Mouse (Mus musculus) intestine, postnatal 0 days (tissue): ENCODE measurements around the gene Ep300. TPM values are rescaled to one million over a fixed set of nuclear protein-coding genes. Genes with fewer than 3 reads are reported as not detected.

Source experiments
- ATAC-seq: fragments of 200-750 bp; cut with Nextera tagmentation; 2 replicates; pipeline ENCODE4 v1.8.0; 2017; ENCODE audit warnings: mild to moderate bottlenecking, moderate TSS enrichment, moderate library complexity
- H3K27ac ChIP-seq: fragments of 300-500 bp; sonication (generic); 2 replicates; pipeline ENCODE4 v1.5.1; 2014; ENCODE audit warnings: mild to moderate bottlenecking, low read depth, low read length, moderate library complexity
- H3K27me3 ChIP-seq: fragments of 300-500 bp; sonication (generic); replicated peaks from 2 replicates; pipeline ENCODE4 v1.6.1; 2014; ENCODE audit warnings: low read length, mixed read lengths; ENCODE audit not compliant: control insufficient read depth, insufficient read depth
- H3K36me3 ChIP-seq: fragments of 300-500 bp; sonication (generic); 2 replicates; pipeline ENCODE4 v1.6.1; 2014; ENCODE audit warnings: mild to moderate bottlenecking, moderate library complexity; ENCODE audit not compliant: control insufficient read depth, insufficient read depth
- H3K4me1 ChIP-seq: fragments of 300-500 bp; sonication (generic); replicated peaks from 2 replicates; pipeline ENCODE4 v1.6.1; 2014; ENCODE audit warnings: antibody characterized with exemption, low read length, mixed read lengths; ENCODE audit not compliant: control insufficient read depth, insufficient read depth
- H3K4me2 ChIP-seq: fragments of 300-500 bp; sonication (generic); replicated peaks from 2 replicates; pipeline ENCODE4 v1.6.1; 2014; ENCODE audit warnings: low read depth, mild to moderate bottlenecking, moderate library complexity
- H3K4me3 ChIP-seq: fragments of 300-500 bp; sonication (generic); 2 replicates; pipeline ENCODE4 v1.5.1; 2014; ENCODE audit warnings: low read depth, low read length
- H3K9ac ChIP-seq: fragments of 300-500 bp; sonication (generic); 2 replicates; pipeline ENCODE4 v1.6.1; 2014; ENCODE audit warnings: mild to moderate bottlenecking, low read depth, low read length
- H3K9me3 ChIP-seq: fragments of 300-500 bp; sonication (generic); 2 replicates; pipeline ENCODE4 v1.6.1; 2016; ENCODE audit warnings: mixed run types; ENCODE audit not compliant: control insufficient read depth
- CTCF ChIP-seq: sonication (generic); IDR thresholded peaks from 2 replicates; pipeline ENCODE4 v1.5.1; 2016; ENCODE audit warnings: low read depth, mild to moderate bottlenecking, control low read depth, antibody characterized with exemption, moderate library complexity
- WGBS: fragments of 180-500 bp; shearing (Covaris S2); extraction: QIAGEN DNeasy Blood & Tissue Kit; methylation state at CpG from one replicate; pipeline ENCODE4 v1.1.7; 2014; 5-methylcytosine and 5-hydroxymethylcytosine counted together
- polyA plus RNA-seq: library from polyadenylated mRNA; unstranded; fragments of >200 nt; fragmentation: Nextera tagmentation; extraction: Ambion mirVana; gene quantifications from 2 replicates; pipeline ENCODE4 v1.2.1, GENCODE M21; 2015

Gene Ep300
- polyA plus RNA-seq, 1 experiment from 2014 or later, result 10.0 TPM

- H3K4me2 ChIP-seq, result no peak overlapping the region
- H3K27ac ChIP-seq, result no peak overlapping the region
- H3K4me1 ChIP-seq, result no peaks in the 10 kb centered on the region
- H3K27me3 ChIP-seq, result no peaks in the 10 kb centered on the region
- peak; percentile 80 for TF ChIP-seq CTCF
- H3K4me3 ChIP-seq, result no peak overlapping the region
- peaks cover 50% of the 10 kb centered on the region for H3K36me3 ChIP-seq
- ATAC-seq, result no peak; the same call in 1 of the 2 replicates
- no peak overlapping the region for H3K9ac ChIP-seq
- 73% methylated on average over 4 of the region's 4 CpGs for WGBS
- H3K9me3 ChIP-seq, result no peaks in the 10 kb centered on the region
Measured at GRCm38 (mm10) chr15:81670231-81670640, 85.1 kb downstream of the Ep300 start.

- ATAC-seq, result no peak
- Histone ChIP-seq H3K4me1 (no peaks in the 10 kb centered on the region), H3K4me2 (no peak overlapping the region), H3K36me3 (peaks cover 56% of the 10 kb centered on the region), H3K27me3 (no peaks in the 10 kb centered on the region), H3K27ac (no peak overlapping the region), H3K9me3 (no peaks in the 10 kb centered on the region), H3K4me3 (no peak overlapping the region), H3K9ac (no peak overlapping the region)
- WGBS, result 69% methylated on average over 3 of the region's 3 CpGs
- no peak for TF ChIP-seq CTCF
Measured at GRCm38 (mm10) chr15:81676637-81677036, 91.5 kb downstream of the Ep300 start.

- no peaks in the 10 kb centered on the region for H3K27me3 ChIP-seq
- H3K4me3 ChIP-seq, result no peak overlapping the region
- no peak for ATAC-seq
- no peak overlapping the region for H3K27ac ChIP-seq
- no peak overlapping the region for H3K4me2 ChIP-seq
- no peaks in the 10 kb centered on the region for H3K9me3 ChIP-seq
- H3K36me3 ChIP-seq, result peaks cover 71% of the 10 kb centered on the region
- WGBS, result 97% methylated on average over 4 of the region's 4 CpGs
- H3K4me1 ChIP-seq, result no peaks in the 10 kb centered on the region
- no peak for TF ChIP-seq CTCF
- no peak overlapping the region for H3K9ac ChIP-seq
Measured at GRCm38 (mm10) chr15:81680301-81680805, 95.2 kb downstream of the Ep300 start.

- Histone ChIP-seq H3K9ac (peak overlapping the region; percentile 17; the same call in 1 of the 2 replicates), H3K4me3 (peak overlapping the region; percentile 43), H3K27ac (no peak overlapping the region), H3K36me3 (no peaks in the 10 kb centered on the region; the same call in 1 of the 2 replicates), H3K4me1 (0 out of 2 replicates have a peak, but pooled peaks cover 6% of the 10 kb centered on the region), H3K27me3 (peaks cover 41% of the 10 kb centered on the region), H3K9me3 (no peaks in the 10 kb centered on the region), H3K4me2 (peak overlapping the region; percentile 83)
- peak; percentile 39 for ATAC-seq
- WGBS, result 4% methylated on average over 41 of the region's 41 CpGs
- TF ChIP-seq CTCF, result no peak
Measured at GRCm38 (mm10) chr15:81693366-81693966, 108.3 kb downstream of the Ep300 start.

- ATAC-seq, result peak; percentile 73
- peak overlapping the region; percentile 43 for H3K4me3 ChIP-seq
- 0 out of 2 replicates have a peak, but pooled peaks cover 6% of the 10 kb centered on the region for H3K4me1 ChIP-seq
- peak overlapping the region; percentile 52 for H3K9ac ChIP-seq
- WGBS, result under 1% methylated on average over 96 of the region's 107 CpGs
- TF ChIP-seq CTCF, result peak; percentile 84
- H3K36me3 ChIP-seq, result no peaks in the 10 kb centered on the region; the same call in 1 of the 2 replicates
- peak overlapping the region; percentile 83 for H3K4me2 ChIP-seq
- H3K27ac ChIP-seq, result no peak overlapping the region
- H3K27me3 ChIP-seq, result peaks cover 41% of the 10 kb centered on the region
- H3K9me3 ChIP-seq, result no peaks in the 10 kb centered on the region
Measured at GRCm38 (mm10) chr15:81693967-81694881, 109.1 kb downstream of the Ep300 start.

- Histone ChIP-seq H3K9me3 (no peaks in the 10 kb centered on the region), H3K9ac (peak overlapping the region; percentile 52), H3K36me3 (no peaks in the 10 kb centered on the region; the same call in 1 of the 2 replicates), H3K27ac (no peak overlapping the region), H3K4me1 (0 out of 2 replicates have a peak, but pooled peaks cover 6% of the 10 kb centered on the region), H3K27me3 (peaks cover 41% of the 10 kb centered on the region), H3K4me3 (peak overlapping the region; percentile 43), H3K4me2 (peak overlapping the region; percentile 83)
- no peak for ATAC-seq
- no peak for TF ChIP-seq CTCF
- 39% methylated on average over 19 of the region's 19 CpGs for WGBS
Measured at GRCm38 (mm10) chr15:81694891-81695290, 109.7 kb downstream of the Ep300 start.
